In genomic region chr11:102880585-102881313, GRCm38 (mm10) we compare ENCODE assay signal across 8 mouse cellular contexts. TPM values are rescaled to one million over a fixed set of nuclear protein-coding genes. Genes with fewer than 3 reads are reported as not detected.
A peak's percentile ranks its signal among the peaks of the same experiment; 100 is the strongest.
DNase-seq lines count a peak whose midpoint lies in the region; ATAC-seq and TF ChIP-seq lines count a peak whose summit lies in the region.

Gene Eftud2 (minus strand): TSS chr11:102880985.
Gene Ccdc103 (plus strand): TSS chr11:102881204.

- peak within 1 kb of the TSS; percentile 59 for H3K9ac ChIP-seq in forebrain, embryonic 15.5 days (replicated peaks)

- intact Hi-C loops in heart, postnatal 25 days (cut with DNase I) = no loop called here

- H3K9me3 ChIP-seq in forebrain, embryonic 15.5 days = no peaks in the 10 kb centered on the region

- peaks cover 20% of the 10 kb centered on the region for H3K36me3 ChIP-seq in forebrain, embryonic 15.5 days

- ATAC-seq in forebrain, embryonic 15.5 days (replicated peaks) = peak; percentile 93
- peak; percentile 87 for ATAC-seq in neutrophil, adult 5-6 weeks (ENCODE audit: extremely low read depth, insufficient number of reproducible peaks, low FRiP score, poor library complexity, severe bottlenecking)

- H3K27me3 ChIP-seq in forebrain, embryonic 15.5 days = no peaks in the 10 kb centered on the region

- TF ChIP-seq CTCF in lung, adult 2 months (IDR thresholded peaks at IDR 0.05; ENCODE audit: insufficient read depth, low read length) = no peak

- TF ChIP-seq POLR2A in lung, adult 2 months (IDR thresholded peaks at IDR 0.05; ENCODE audit: borderline replicate concordance, extremely low read depth, low read depth, low read length) = peak; percentile 70; the same call in 1 of the 2 replicates

- H3K4me3 ChIP-seq in forebrain, embryonic 15.5 days = peak within 1 kb of the TSS; percentile 60
- H3K4me3 ChIP-seq in lung, adult 2 months (replicated peaks; ENCODE audit: extremely low read depth, low read depth, low read length) = peak within 1 kb of the TSS; percentile 72

- DNase-seq in ES-CJ7 (ENCODE audit: low read depth, low spot score) = peak; percentile 91
- DNase-seq in cerebellum, adult 11 months = peak; percentile 90
- DNase-seq in heart, postnatal 25 days (ENCODE audit: low spot score) = peak; percentile 79
- DNase-seq in layer of hippocampus, adult 18-20 months (ENCODE audit: low spot score in 2 of 2) = peak; percentile 90 to 97
- peak; percentile 96 for DNase-seq in lung, adult 2 months
- DNase-seq in thymus, adult 18-20 months = peak; percentile 80 to 88

- peak within 1 kb of the TSS; percentile 88 for H3K27ac ChIP-seq in forebrain, embryonic 15.5 days (replicated peaks)

- peak within 1 kb of the TSS; percentile 66 for H3K4me2 ChIP-seq in forebrain, embryonic 15.5 days (replicated peaks)

- under 1% methylated on average over 62 of the region's 62 CpGs for WGBS in forebrain, embryonic 15.5 days
- WGBS in lung, adult 2 months = under 1% methylated on average over 62 of the region's 62 CpGs

- peaks cover 24% of the 10 kb centered on the region for H3K4me1 ChIP-seq in forebrain, embryonic 15.5 days
- 0 out of 2 replicates have a peak, but pooled peaks cover 3% of the 10 kb centered on the region for H3K4me1 ChIP-seq in lung, adult 2 months (ENCODE audit: control insufficient read depth, insufficient read depth, low read length)

RNA-seq across cellular contexts. Expression of gene Eftud2, which starts in this region (rescaled TPM):
- 182 and 183 TPM in 2 replicates for polyA plus RNA-seq in forebrain, embryonic 15.5 days (2015; fragmentation: Nextera tagmentation; extraction: Ambion mirVana)
- 10 to 100 TPM; 34.6 to 36.1 TPM for total RNA-seq in heart, postnatal 25 days (2021)
- 100 to 1,000 TPM; 123 to 126 TPM for total RNA-seq in layer of hippocampus, adult 18-20 months (2021)
- 74.5 and 77.7 TPM in 2 replicates for polyA plus RNA-seq in lung, adult 2 months (2012; rRNA removed)
- total RNA-seq in neutrophil, adult 5-6 weeks (2017) = 49.1 and 60.2 TPM in 2 replicates

RNA-seq across cellular contexts. Expression of gene Ccdc103, which starts in this region (rescaled TPM):
- polyA plus RNA-seq in forebrain, embryonic 15.5 days (2015; fragmentation: Nextera tagmentation; extraction: Ambion mirVana) = 2.1 and 2.9 TPM in 2 replicates
- not detected for total RNA-seq in heart, postnatal 25 days (2021)
- total RNA-seq in layer of hippocampus, adult 18-20 months (2021) = 1 to 10 TPM; 1.5 to 2.2 TPM
- 1.00 and 1.3 TPM in 2 replicates for polyA plus RNA-seq in lung, adult 2 months (2012; rRNA removed)
- total RNA-seq in neutrophil, adult 5-6 weeks (2017) = not detected in 2 replicates

Comparison
In these comparisons a context has a peak if more than half of its experiments do, and no peak if none do; other contexts are left out.
1. Peak in every context shown above with its lines: DNase-seq, ATAC-seq, H3K4me3 ChIP-seq and H3K27ac ChIP-seq.